Mouse (Mus musculus) limb, embryonic 11.5 days (tissue): ENCODE measurements around the gene Pip5k1b. TPM values are rescaled to one million over a fixed set of nuclear protein-coding genes. Genes with fewer than 3 reads are reported as not detected.

Experiments
- ATAC-seq: fragments of 200-750 bp; cut with Nextera tagmentation; 2 replicates; pipeline ENCODE4 v1.8.0; 2017; ENCODE audit warnings: low read depth; ENCODE audit not compliant: insufficient number of reproducible peaks, low FRiP score, low TSS enrichment
- DNase-seq: peaks from one replicate; pipeline ENCODE4 v3.0.0-alpha.2; 2015; ENCODE audit warnings: low spot score
- H3K27ac ChIP-seq: fragments of 300-500 bp; sonication (generic); replicated peaks from 2 replicates; pipeline ENCODE4 v1.5.1; 2014; ENCODE audit warnings: low read depth, mild to moderate bottlenecking, low read length
- H3K27me3 ChIP-seq: fragments of 300-500 bp; sonication (generic); 2 replicates; pipeline ENCODE4 v1.6.1; 2014; ENCODE audit warnings: mild to moderate bottlenecking, low read length, mixed read lengths; ENCODE audit not compliant: control insufficient read depth, insufficient read depth
- H3K36me3 ChIP-seq: fragments of 300-500 bp; sonication (generic); 2 replicates; pipeline ENCODE4 v1.6.1; 2014; ENCODE audit warnings: mild to moderate bottlenecking, low read length, moderate library complexity, mixed read lengths; ENCODE audit not compliant: control insufficient read depth, insufficient read depth
- H3K4me1 ChIP-seq: fragments of 300-500 bp; sonication (generic); 2 replicates; pipeline ENCODE4 v1.6.1; 2014; ENCODE audit warnings: low read length, mixed read lengths; ENCODE audit not compliant: control insufficient read depth, insufficient read depth
- H3K4me2 ChIP-seq: fragments of 300-500 bp; sonication (generic); 2 replicates; pipeline ENCODE4 v1.6.1; 2014; ENCODE audit warnings: low read depth, mild to moderate bottlenecking, moderate library complexity; ENCODE audit not compliant: severe bottlenecking
- H3K4me3 ChIP-seq: fragments of 300-500 bp; sonication (generic); 2 replicates; pipeline ENCODE4 v1.5.1; 2014; ENCODE audit warnings: low read depth, low read length
- H3K9ac ChIP-seq: fragments of 300-500 bp; sonication (generic); 2 replicates; pipeline ENCODE4 v1.6.1; 2014; ENCODE audit warnings: mild to moderate bottlenecking, low read length
- H3K9me3 ChIP-seq: fragments of 300-500 bp; sonication (generic); 2 replicates; pipeline ENCODE4 v1.6.1; 2016; ENCODE audit warnings: low read length; ENCODE audit not compliant: control insufficient read depth
- WGBS: fragments of 180-500 bp; shearing (Covaris S2); extraction: QIAGEN DNeasy Blood & Tissue Kit; methylation state at CpG from one replicate; pipeline ENCODE4 v1.1.7; 2014; 5-methylcytosine and 5-hydroxymethylcytosine counted together
- polyA plus RNA-seq: library from polyadenylated mRNA; unstranded; fragments of >200 nt; fragmentation: Nextera tagmentation; extraction: Ambion mirVana; gene quantifications from 2 replicates; pipeline ENCODE4 v1.2.1, GENCODE M21; 2014

The Pip5k1b gene
- polyA plus RNA-seq, 1 experiment from 2014 or later, result 0.52 TPM

GRCm38 (mm10) chr19:24306351-24306750, 249.3 kb downstream of the Pip5k1b start:
- H3K9ac ChIP-seq, result no peak overlapping the region
- no peaks in the 10 kb centered on the region for H3K9me3 ChIP-seq
- no peak overlapping the region for H3K4me2 ChIP-seq
- no peak overlapping the region for H3K4me3 ChIP-seq
- H3K36me3 ChIP-seq, result no peaks in the 10 kb centered on the region
- ATAC-seq, result no peak
- WGBS, result 92% methylated on average over 5 of the region's 5 CpGs
- no peak for DNase-seq
- peaks cover 10% of the 10 kb centered on the region; the same call in 1 of the 2 replicates for H3K4me1 ChIP-seq
- H3K27me3 ChIP-seq, result no peaks in the 10 kb centered on the region
- no peak overlapping the region for H3K27ac ChIP-seq

- H3K27me3 ChIP-seq, result no peaks in the 10 kb centered on the region
- H3K4me3 ChIP-seq, result no peak overlapping the region
- H3K9ac ChIP-seq, result no peak overlapping the region
- no peaks in the 10 kb centered on the region for H3K9me3 ChIP-seq
- no peak overlapping the region for H3K4me2 ChIP-seq
- H3K4me1 ChIP-seq, result no peaks in the 10 kb centered on the region
- 49% methylated on average over 10 of the region's 10 CpGs for WGBS
- DNase-seq (no peak), ATAC-seq (no peak)
- no peak overlapping the region for H3K27ac ChIP-seq
- H3K36me3 ChIP-seq, result no peaks in the 10 kb centered on the region
These were observed 253.5 kb downstream of the Pip5k1b start for GRCm38 (mm10) chr19:24302198-24302597.

- DNase-seq (no peak), ATAC-seq (no peak)
- H3K36me3 ChIP-seq, result no peaks in the 10 kb centered on the region
- H3K4me2 ChIP-seq, result no peak overlapping the region
- no peaks in the 10 kb centered on the region for H3K4me1 ChIP-seq
- no peaks in the 10 kb centered on the region for H3K9me3 ChIP-seq
- no peaks in the 10 kb centered on the region for H3K27me3 ChIP-seq
- H3K9ac ChIP-seq, result no peak overlapping the region
- no peak overlapping the region for H3K27ac ChIP-seq
- 14% methylated on average over 5 of the region's 5 CpGs for WGBS
- H3K4me3 ChIP-seq, result no peak overlapping the region
These were observed 253.9 kb downstream of the Pip5k1b start for GRCm38 (mm10) chr19:24301768-24302148.

- H3K9me3 ChIP-seq, result no peaks in the 10 kb centered on the region
- no peak overlapping the region for H3K4me3 ChIP-seq
- H3K27ac ChIP-seq, result no peak overlapping the region
- DNase-seq (peak; percentile 85), ATAC-seq (peak; percentile 75; the same call in 1 of the 2 replicates)
- no peaks in the 10 kb centered on the region for H3K27me3 ChIP-seq
- H3K4me1 ChIP-seq, result no peaks in the 10 kb centered on the region
- H3K4me2 ChIP-seq, result peak overlapping the region; percentile 18; the same call in 1 of the 2 replicates
- H3K9ac ChIP-seq, result no peak overlapping the region
- WGBS, result 3% methylated on average over 9 of the region's 9 CpGs
- no peaks in the 10 kb centered on the region for H3K36me3 ChIP-seq
These were observed 254.5 kb downstream of the Pip5k1b start for GRCm38 (mm10) chr19:24300994-24301767.

- Histone ChIP-seq H3K36me3 (no peaks in the 10 kb centered on the region), H3K9ac (no peak overlapping the region), H3K27ac (no peak overlapping the region), H3K4me2 (no peak overlapping the region), H3K27me3 (no peaks in the 10 kb centered on the region), H3K4me1 (no peaks in the 10 kb centered on the region), H3K4me3 (no peak overlapping the region), H3K9me3 (no peaks in the 10 kb centered on the region)
- DNase-seq, result no peak
- ATAC-seq, result no peak
- 79% methylated on average over 5 of the region's 5 CpGs for WGBS
These were observed 262.1 kb downstream of the Pip5k1b start for GRCm38 (mm10) chr19:24293537-24293936.

GRCm38 (mm10) chr19:24284187-24284586, 271.5 kb downstream of the Pip5k1b start:
- Histone ChIP-seq H3K4me3 (no peak overlapping the region), H3K27me3 (no peaks in the 10 kb centered on the region), H3K9me3 (no peaks in the 10 kb centered on the region), H3K9ac (no peak overlapping the region), H3K36me3 (no peaks in the 10 kb centered on the region), H3K4me1 (no peaks in the 10 kb centered on the region), H3K4me2 (no peak overlapping the region), H3K27ac (no peak overlapping the region)
- 71% methylated on average over 4 of the region's 4 CpGs for WGBS
- ATAC-seq (no peak), DNase-seq (peak; percentile 62)

- DNase-seq (no peak), ATAC-seq (no peak)
- H3K4me1 ChIP-seq, result peaks cover 4% of the 10 kb centered on the region
- peak overlapping the region; percentile 78 for H3K4me2 ChIP-seq
- H3K27ac ChIP-seq, result no peak overlapping the region
- H3K27me3 ChIP-seq, result no peaks in the 10 kb centered on the region
- no peaks in the 10 kb centered on the region for H3K9me3 ChIP-seq
- H3K9ac ChIP-seq, result no peak overlapping the region
- H3K36me3 ChIP-seq, result no peaks in the 10 kb centered on the region
- 63% methylated on average over 7 of the region's 7 CpGs for WGBS
- H3K4me3 ChIP-seq, result no peak overlapping the region
These were observed 274.2 kb downstream of the Pip5k1b start for GRCm38 (mm10) chr19:24281288-24281980.

GRCm38 (mm10) chr19:24280601-24281228, 275.0 kb downstream of the Pip5k1b start, which contains the start of gene Fxn:
Gene Fxn (minus strand): TSS chr19:24280605.
- Histone ChIP-seq H3K4me1 (peaks cover 4% of the 10 kb centered on the region), H3K4me3 (peak within 1 kb of the TSS; percentile 57), H3K4me2 (peak within 1 kb of the TSS; percentile 78), H3K27me3 (no peaks in the 10 kb centered on the region), H3K9ac (peak within 1 kb of the TSS; percentile 81), H3K27ac (peak within 1 kb of the TSS; percentile 84), H3K36me3 (no peaks in the 10 kb centered on the region), H3K9me3 (no peaks in the 10 kb centered on the region)
- 1% methylated on average over 12 of the region's 22 CpGs for WGBS
- DNase-seq (peak; percentile 83), ATAC-seq (peak; percentile 97)
